Mouse (Mus musculus) kidney, adult 2 months (tissue): ENCODE data around the gene Epb42.

Source experiments
- CTCF ChIP-seq: fragments of 200-500 bp; conservative IDR thresholded peaks from 2 replicates; pipeline ENCODE4 v1.5.1; 2011; ENCODE audit warnings: low read depth, mild to moderate bottlenecking, control low read depth, low read length, moderate library complexity, mixed read lengths; ENCODE audit not compliant: insufficient read depth, insufficient read length
- POLR2A ChIP-seq: fragments of 200-500 bp; IDR thresholded peaks from one replicate; pipeline ENCODE4 v1.6.1; 2011; ENCODE audit warnings: low read depth, low read length, control low read depth

DNA sequence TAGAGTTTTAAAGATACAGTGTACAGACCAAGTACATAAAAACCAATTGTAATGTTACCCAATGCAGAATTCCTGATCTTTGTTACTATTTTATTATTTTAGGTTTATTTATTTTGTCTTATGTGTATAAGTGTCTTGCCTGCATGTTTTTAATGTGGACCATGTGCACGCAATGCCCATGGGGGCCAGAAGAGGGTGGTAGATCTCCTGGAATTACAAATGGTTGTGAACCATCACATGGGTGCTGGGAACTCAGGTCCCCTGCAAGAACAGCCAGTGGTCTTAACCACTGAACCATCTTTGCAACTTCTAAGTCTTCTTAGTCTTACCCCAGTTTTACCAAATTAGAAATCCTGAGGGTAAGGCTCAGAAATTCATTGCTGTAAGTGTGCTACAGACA, 51.6 kb downstream of the Epb42 start:
- TF ChIP-seq CTCF: peak; percentile 33; the same call in 1 of the 2 replicates
- no peak for TF ChIP-seq POLR2A
